Mouse (Mus musculus): ENCODE results near the gene Cypt1.

DNA sequence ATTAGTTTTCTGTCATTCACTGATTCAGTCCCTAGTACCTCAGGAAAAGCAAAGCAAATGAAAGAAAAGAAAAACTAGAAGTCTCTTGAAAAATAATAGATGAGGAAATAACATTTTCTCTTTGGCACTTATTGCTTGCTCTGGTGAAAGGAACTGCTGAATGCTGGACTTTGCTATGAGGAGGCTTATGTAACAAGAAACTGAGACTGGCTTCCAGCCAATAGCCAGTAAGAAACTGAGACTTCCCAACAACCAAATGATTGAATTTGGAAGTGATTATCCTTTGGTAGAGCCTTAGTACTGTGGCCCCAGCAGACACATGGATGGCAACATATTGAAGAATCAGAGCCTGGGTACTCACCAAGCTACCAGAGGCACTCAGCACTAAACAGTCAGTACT is 35.8 kb downstream of the Cypt1 start:
- TF ChIP-seq CTCF (IDR thresholded peaks at IDR 0.05; ENCODE audit: low read depth) (no peak), EP300 (IDR thresholded peaks at IDR 0.05; ENCODE audit: low read depth) (no peak)
